8 mouse cellular contexts compared by ENCODE assay signal in the genomic region with DNA sequence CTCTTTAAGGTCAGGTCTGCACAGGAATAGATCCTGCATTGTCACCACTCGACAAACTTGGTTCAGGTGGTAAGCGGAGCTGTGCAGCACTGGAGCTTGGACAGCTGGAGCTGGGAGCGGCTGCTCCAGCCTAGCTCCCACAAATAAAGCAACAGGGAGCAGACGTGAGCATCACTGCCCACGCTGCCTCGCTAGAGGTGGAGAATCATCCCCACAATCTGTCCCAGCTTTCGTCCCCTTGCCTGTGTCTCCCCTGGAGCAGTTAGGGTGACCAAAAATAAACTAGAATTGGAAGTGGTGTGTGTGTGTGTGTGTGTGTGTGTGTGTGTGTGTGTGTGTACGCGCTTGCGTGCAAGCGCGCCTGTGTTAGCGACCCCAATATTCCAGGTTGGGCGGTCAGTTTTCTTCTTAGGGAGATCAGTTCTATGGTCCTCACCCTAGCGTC. TPM values are rescaled to one million over a fixed set of nuclear protein-coding genes. Genes with fewer than 3 reads are reported as not detected.
DNase-seq lines count a peak whose midpoint lies in the region; ATAC-seq and TF ChIP-seq lines count a peak whose summit lies in the region.

No protein-coding gene starts in this region.

- TF ChIP-seq CTCF in lung, adult 2 months (IDR thresholded peaks at IDR 0.05; ENCODE audit: insufficient read depth, low read length): no peak

- H3K9me3 ChIP-seq in neural tube, embryonic 11.5 days (ENCODE audit: control insufficient read depth, low read length): no peaks in the 10 kb centered on the region

- DNase-seq in lung, adult 2 months: no peak
- DNase-seq in lung, adult 18-20 months: no peak
- peak; percentile 62 for DNase-seq in embryo, embryonic 11 days
- peak; percentile 3 to 8 for DNase-seq in heart, postnatal 10 days
- peak; percentile 32 to 60 for DNase-seq in left cerebral cortex, postnatal 10 days (ENCODE audit: extremely low spot score in 1 of 2, low spot score in 2 of 2)
- peak; percentile 46 for DNase-seq in neural tube, embryonic 11.5 days (ENCODE audit: low spot score)
- no peak for DNase-seq in thymus, postnatal 25 days
- no peak for DNase-seq in urinary bladder, adult 18-20 months (ENCODE audit: low spot score in 2 of 2)

- WGBS in lung, adult 2 months: 3% methylated on average over 15 of the region's 15 CpGs
- WGBS in neural tube, embryonic 11.5 days: 2% methylated on average over 15 of the region's 15 CpGs

- H3K27ac ChIP-seq in neural tube, embryonic 11.5 days (ENCODE audit: low read depth, low read length): no peak overlapping the region

- peak overlapping the region; percentile 68 for H3K9ac ChIP-seq in neural tube, embryonic 11.5 days (ENCODE audit: low read length)

- H3K27me3 ChIP-seq in neural tube, embryonic 11.5 days (ENCODE audit: control insufficient read depth, insufficient read depth, low read length): no peaks in the 10 kb centered on the region

- peak overlapping the region; percentile 36 for H3K4me3 ChIP-seq in lung, adult 2 months (replicated peaks; ENCODE audit: extremely low read depth, low read depth, low read length)
- H3K4me3 ChIP-seq in neural tube, embryonic 11.5 days (ENCODE audit: low read depth, low read length): peak overlapping the region; percentile 46

- intact Hi-C loops in heart, postnatal 10 days (cut with DNase I): no loop called here
- intact Hi-C loops in left cerebral cortex, postnatal 10 days (cut with DNase I): loop anchor here (5.0 to 10.0 kb wide), 3 partner anchors 129 to 776 kb away; partner anchors contain the start of genes Aasdhppt, Cwf19l2 and Kbtbd3

- no peaks in the 10 kb centered on the region for H3K36me3 ChIP-seq in neural tube, embryonic 11.5 days (ENCODE audit: control insufficient read depth, insufficient read depth, low read length)

- ATAC-seq in neural tube, embryonic 11.5 days (ENCODE audit: insufficient read depth, low FRiP score, low TSS enrichment): peak; percentile 27

- H3K4me2 ChIP-seq in neural tube, embryonic 11.5 days (ENCODE audit: low read depth): peak overlapping the region; percentile 79

- no peaks in the 10 kb centered on the region; the same call in 1 of the 2 replicates for H3K4me1 ChIP-seq in lung, adult 2 months (ENCODE audit: control insufficient read depth, insufficient read depth, low read length)
- no peaks in the 10 kb centered on the region for H3K4me1 ChIP-seq in neural tube, embryonic 11.5 days (ENCODE audit: control insufficient read depth, insufficient read depth, low read length)

- TF ChIP-seq POLR2A in lung, adult 2 months (IDR thresholded peaks at IDR 0.05; ENCODE audit: borderline replicate concordance, extremely low read depth, low read depth, low read length): no peak

RNA-seq across cellular contexts. Expression of gene Gucy1a2, which starts 1.0 kb away (rescaled TPM):
- polyA plus RNA-seq in lung, adult 2 months (2012; rRNA removed): 1.5 and 1.8 TPM in 2 replicates
- 10 to 100 TPM in 1 of 2 experiments, 1 to 10 TPM in 1; 9.6 to 11.9 TPM for total RNA-seq in heart, postnatal 10 days (2021)
- 10 to 100 TPM; 85.4 to 86.2 TPM for total RNA-seq in left cerebral cortex, postnatal 10 days (2021)
- 3.0 and 3.3 TPM in 2 replicates for polyA plus RNA-seq in neural tube, embryonic 11.5 days (2014; fragmentation: Nextera tagmentation; extraction: Ambion mirVana)

Comparison
In these comparisons a context has a peak if more than half of its experiments do, and no peak if none do; other contexts are left out.
1. DNase-seq: peak in embryo, embryonic 11 days (single experiment), heart, postnatal 10 days (2 of 2), left cerebral cortex, postnatal 10 days (2 of 2) and neural tube, embryonic 11.5 days (single experiment); none in lung, adult 2 months (single experiment), lung, adult 18-20 months (0 of 2), thymus, postnatal 25 days (single experiment) and urinary bladder, adult 18-20 months (0 of 2).
2. RNA of gene Gucy1a2, which starts 1.0 kb away (total RNA-seq): 85.4 to 86.2 TPM in left cerebral cortex, postnatal 10 days; 9.6 to 11.9 TPM in heart, postnatal 10 days; every median in the first group is over 4 times any median in the second.